Mouse (Mus musculus) erythroblast, embryonic 14.5 days (primary cell): ENCODE measurements around the gene Adamts16. TPM values are rescaled to one million over a fixed set of nuclear protein-coding genes. Genes with fewer than 3 reads are reported as not detected.

Source experiments
- H3K27me3 ChIP-seq: 2 replicates; pipeline ENCODE4 v1.6.1; 2012; ENCODE audit warnings: inconsistent platforms; ENCODE audit not compliant: control insufficient read depth
- H3K36me3 ChIP-seq: 2 replicates; pipeline ENCODE4 v1.6.1; 2012; ENCODE audit warnings: mild to moderate bottlenecking, inconsistent platforms; ENCODE audit not compliant: control insufficient read depth
- H3K4me1 ChIP-seq: 2 replicates; pipeline ENCODE4 v1.6.1; 2012; ENCODE audit warnings: inconsistent platforms; ENCODE audit not compliant: control insufficient read depth
- H3K4me3 ChIP-seq: replicated peaks from 2 replicates; pipeline ENCODE3; 2012; ENCODE audit warnings: moderate library complexity, mild to moderate bottlenecking, inconsistent platforms
- H3K9me3 ChIP-seq: 2 replicates; pipeline ENCODE4 v1.6.1; 2012; ENCODE audit warnings: low read length, inconsistent platforms, mixed read lengths; ENCODE audit not compliant: control insufficient read depth
- GATA1 ChIP-seq: IDR thresholded peaks from 2 replicates; pipeline ENCODE4 v1.6.1; 2012; ENCODE audit warnings: low read length, inconsistent platforms, mixed read lengths
- TAL1 ChIP-seq: IDR thresholded peaks from 3 replicates; pipeline ENCODE4 v1.6.1; 2012; ENCODE audit warnings: low read length, inconsistent platforms, mixed read lengths
- polyA plus RNA-seq: library from polyadenylated mRNA; stranded (reverse); fragments of >175 nt; gene quantifications from 2 replicates; pipeline ENCODE4 v1.2.3, GENCODE M21; 2012

The Adamts16 gene
- polyA plus RNA-seq, 1 experiment = not detected

- Histone ChIP-seq H3K4me1 (no peaks in the 10 kb centered on the region), H3K9me3 (no peaks in the 10 kb centered on the region), H3K36me3 (no peaks in the 10 kb centered on the region), H3K4me3 (no peak overlapping the region), H3K27me3 (no peaks in the 10 kb centered on the region)
- TF ChIP-seq GATA1 = no peak
- no peak for TF ChIP-seq TAL1
Observed at GRCm38 (mm10) chr13:70681411-70682183, 160.0 kb downstream of the Adamts16 start.

DNA sequence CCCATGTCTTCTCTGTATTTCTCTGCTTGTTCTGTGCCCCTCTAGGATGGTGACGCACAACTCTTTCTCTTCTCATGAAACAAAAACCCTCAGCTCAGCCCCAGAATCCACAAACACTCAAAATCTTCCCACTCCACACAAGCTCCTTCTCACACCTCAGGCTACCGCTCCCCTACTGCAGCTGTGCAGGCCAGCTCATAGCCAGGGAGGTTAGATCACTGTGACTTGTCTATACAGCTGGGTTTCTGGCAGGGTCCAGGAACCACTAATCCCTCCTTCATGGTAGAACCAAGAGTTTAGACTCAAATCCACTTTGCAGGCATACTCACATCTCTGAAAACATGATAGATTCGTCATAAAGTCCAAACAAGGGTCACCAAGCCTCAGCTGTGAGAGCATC is 161.3 kb downstream of the Adamts16 start:
- no peak for TF ChIP-seq TAL1
- TF ChIP-seq GATA1 = no peak
- no peaks in the 10 kb centered on the region for H3K36me3 ChIP-seq
- H3K4me3 ChIP-seq = no peak overlapping the region
- H3K27me3 ChIP-seq = no peaks in the 10 kb centered on the region
- no peaks in the 10 kb centered on the region for H3K9me3 ChIP-seq
- no peaks in the 10 kb centered on the region for H3K4me1 ChIP-seq

Other genes starting within 250 kb of the Adamts16 start
- 0.11 and 0.30 TPM in 2 replicates for gene Ice1, start 204.2 kb downstream of the Adamts16 start, polyA plus RNA-seq